Mouse (Mus musculus): ENCODE results near the gene Lgr4. TPM values are rescaled to one million over a fixed set of nuclear protein-coding genes. Genes with fewer than 3 reads are reported as not detected.

Gene Lgr4
- total and polyA plus RNA-seq, 3 experiments: 4.3 to 4.5 TPM; not detected in 1

GRCm38 (mm10) chr2:109992448-109993073 is 75.1 kb downstream of the Lgr4 start:
- H3K27ac ChIP-seq (ENCODE audit: control insufficient read depth, low read depth, low read length): no peak overlapping the region
- DNase-seq (ENCODE audit: low read depth, low spot score): peak; percentile 37
- H3K4me1 ChIP-seq (ENCODE audit: control insufficient read depth in 1 of 2, insufficient read depth in 2 of 2, low read length in 2 of 2): peaks cover 8 to 13% of the 10 kb centered on the region in 2 experiments
- peaks cover 0 to 32% of the 10 kb centered on the region in 2 experiments; a peak in 2 of 4 replicates for H3K36me3 ChIP-seq (ENCODE audit: control insufficient read depth in 1 of 2, insufficient read depth in 2 of 2, low read length in 2 of 2)
- H3K79me2 ChIP-seq (ENCODE audit: control insufficient read depth, insufficient read depth, low read length, poor library complexity): no peaks in the 10 kb centered on the region
- no peak overlapping the region for H3K4me3 ChIP-seq (ENCODE audit: control insufficient read depth in 1 of 2, insufficient read depth in 1 of 2, low read depth in 2 of 2, low read length in 2 of 2)
- no peaks in the 10 kb centered on the region for H3K9me3 ChIP-seq (replicated peaks; ENCODE audit: insufficient read depth, low read length)
- TF ChIP-seq HCFC1 (IDR thresholded peaks at IDR 0.05; ENCODE audit: low read depth, low read length) (no peak), KAT2A (conservative IDR thresholded peaks at IDR 0.05; ENCODE audit: low read depth, low read length) (no peak), MAFK (IDR thresholded peaks at IDR 0.05; ENCODE audit: borderline replicate concordance, low read depth, low read length) (peak; percentile 70; the same call in 1 of the 2 replicates), USF2 (IDR thresholded peaks at IDR 0.05; ENCODE audit: borderline replicate concordance in 1 of 2, insufficient read depth in 1 of 2, low read depth in 1 of 2, low read length in 2 of 2) (no peak), MAZ (IDR thresholded peaks at IDR 0.05; ENCODE audit: low read depth, low read length) (no peak), RCOR1 (IDR thresholded peaks at IDR 0.05; ENCODE audit: low read depth, low read length) (peak; percentile 98), MXI1 (IDR thresholded peaks at IDR 0.05; ENCODE audit: low read depth, low read length) (no peak), MEF2A (IDR thresholded peaks at IDR 0.05; ENCODE audit: extremely low read depth, insufficient replicate concordance, low read depth, low read length, poor library complexity, severe bottlenecking) (no peak), EP300 (IDR thresholded peaks at IDR 0.05; ENCODE audit: low read depth in 1 of 2, low read length in 2 of 2) (peak; percentile 69 to 81), JUND (IDR thresholded peaks at IDR 0.05; ENCODE audit: low read depth, low read length) (no peak), BHLHE40 (IDR thresholded peaks at IDR 0.05; ENCODE audit: borderline replicate concordance, low read depth, low read length) (no peak), MAX (IDR thresholded peaks at IDR 0.05; ENCODE audit: low read length) (no peak), CTCF (IDR thresholded peaks at IDR 0.05 in 2 of 3, conservative IDR thresholded peaks at IDR 0.05 in 1 of 3; ENCODE audit: control insufficient read depth in 1 of 3, insufficient read depth in 1 of 3, low read depth in 2 of 3, low read length in 3 of 3, poor library complexity in 1 of 3, severe bottlenecking in 1 of 3) (no peak), NELFE (IDR thresholded peaks at IDR 0.05; ENCODE audit: low read depth, low read length) (no peak), MYC (IDR thresholded peaks at IDR 0.05; ENCODE audit: low read depth, low read length) (no peak), MYB (IDR thresholded peaks at IDR 0.05; ENCODE audit: low read depth, low read length) (peak; percentile 53; the same call in 1 of the 2 replicates), POLR2AphosphoS5 (IDR thresholded peaks at IDR 0.05; ENCODE audit: borderline replicate concordance, low read depth, low read length) (no peak), CHD1 (IDR thresholded peaks at IDR 0.05; ENCODE audit: low read depth, low read length) (no peak), TBP (IDR thresholded peaks at IDR 0.05; ENCODE audit: low read depth, low read length) (no peak), TAL1 (IDR thresholded peaks at IDR 0.05; ENCODE audit: low read length) (no peak), E2F4 (IDR thresholded peaks at IDR 0.05; ENCODE audit: borderline replicate concordance, low read depth, low read length) (no peak), SMC3 (IDR thresholded peaks at IDR 0.05; ENCODE audit: low read depth, low read length) (no peak), TCF12 (IDR thresholded peaks at IDR 0.05; ENCODE audit: low read depth, low read length) (peak; percentile 66), ZNF384 (IDR thresholded peaks at IDR 0.05; ENCODE audit: low read depth, low read length) (no peak), ZMIZ1 (IDR thresholded peaks at IDR 0.05; ENCODE audit: low read depth, low read length) (no peak), USF1 (IDR thresholded peaks at IDR 0.05; ENCODE audit: low read depth, low read length) (no peak), POLR2A (IDR thresholded peaks at IDR 0.05; ENCODE audit: control insufficient read depth in 1 of 2, insufficient read depth in 1 of 2, low read depth in 1 of 2, low read length in 2 of 2, poor library complexity in 1 of 2) (no peak), ETS1 (IDR thresholded peaks at IDR 0.05; ENCODE audit: low read depth, low read length) (no peak), GATA1 (IDR thresholded peaks at IDR 0.05; ENCODE audit: low read depth, low read length) (peak; percentile 76), UBTF (IDR thresholded peaks at IDR 0.05; ENCODE audit: borderline replicate concordance, insufficient read depth, low read depth, low read length) (no peak)
- no peaks in the 10 kb centered on the region for H3K27me3 ChIP-seq (ENCODE audit: control insufficient read depth in 1 of 2, insufficient read depth in 2 of 2, low read length in 2 of 2)
- no peak overlapping the region for H3K9ac ChIP-seq (ENCODE audit: control insufficient read depth, low read depth, low read length, poor library complexity, severe bottlenecking)

Data from MEL (cell line).